Comparison of ENCODE assay signal across 8 mouse cellular contexts in genomic region chr2:180588736-180589122, GRCm38 (mm10). TPM values are rescaled to one million over a fixed set of nuclear protein-coding genes. Genes with fewer than 3 reads are reported as not detected.
DNase-seq lines count a peak whose midpoint lies in the region; ATAC-seq and TF ChIP-seq lines count a peak whose summit lies in the region.

No protein-coding gene starts in this region.

- 47% methylated on average over 6 of the region's 6 CpGs for WGBS in lung, adult 2 months
- 48% methylated on average over 6 of the region's 6 CpGs for WGBS in embryonic facial prominence, embryonic 12.5 days
- WGBS in limb, embryonic 11.5 days = 46% methylated on average over 6 of the region's 6 CpGs
- 50% methylated on average over 6 of the region's 6 CpGs for WGBS in neural tube, embryonic 15.5 days

- peak overlapping the region; percentile 90 for H3K9ac ChIP-seq in embryonic facial prominence, embryonic 12.5 days
- H3K9ac ChIP-seq in limb, embryonic 11.5 days (ENCODE audit: low read length) = peak overlapping the region; percentile 90
- H3K9ac ChIP-seq in neural tube, embryonic 15.5 days (replicated peaks) = peak overlapping the region; percentile 96

- TF ChIP-seq POLR2A in lung, adult 2 months (IDR thresholded peaks at IDR 0.05; ENCODE audit: borderline replicate concordance, extremely low read depth, low read depth, low read length) = no peak

- 0 out of 2 replicates have a peak, but pooled peaks cover 4% of the 10 kb centered on the region for H3K9me3 ChIP-seq in embryonic facial prominence, embryonic 12.5 days
- no peaks in the 10 kb centered on the region for H3K9me3 ChIP-seq in limb, embryonic 11.5 days (ENCODE audit: control insufficient read depth, low read length)
- H3K9me3 ChIP-seq in neural tube, embryonic 15.5 days (replicated peaks) = no peaks in the 10 kb centered on the region

- H3K4me3 ChIP-seq in lung, adult 2 months (replicated peaks; ENCODE audit: extremely low read depth, low read depth, low read length) = peak overlapping the region; percentile 100
- H3K4me3 ChIP-seq in embryonic facial prominence, embryonic 12.5 days = peak overlapping the region; percentile 90
- peak overlapping the region; percentile 93 for H3K4me3 ChIP-seq in limb, embryonic 11.5 days (ENCODE audit: low read depth, low read length)
- H3K4me3 ChIP-seq in neural tube, embryonic 15.5 days (replicated peaks) = peak overlapping the region; percentile 94

- H3K27me3 ChIP-seq in embryonic facial prominence, embryonic 12.5 days = no peaks in the 10 kb centered on the region
- no peaks in the 10 kb centered on the region for H3K27me3 ChIP-seq in limb, embryonic 11.5 days (ENCODE audit: control insufficient read depth, insufficient read depth, low read length)
- H3K27me3 ChIP-seq in neural tube, embryonic 15.5 days (replicated peaks) = no peaks in the 10 kb centered on the region

- no peak for DNase-seq in lung, adult 2 months
- DNase-seq in lung, postnatal 10 days = no peak
- DNase-seq in limb, embryonic 11.5 days (ENCODE audit: low spot score) = no peak
- DNase-seq in ovary, postnatal 36 days (ENCODE audit: low spot score) = no peak
- no peak for DNase-seq in left cerebral cortex, adult 11 months (ENCODE audit: low spot score)
- no peak for DNase-seq in kidney, postnatal 14 days

- H3K4me2 ChIP-seq in embryonic facial prominence, embryonic 12.5 days (replicated peaks) = peak overlapping the region; percentile 71
- peak overlapping the region; percentile 81 for H3K4me2 ChIP-seq in limb, embryonic 11.5 days (ENCODE audit: low read depth, severe bottlenecking)
- H3K4me2 ChIP-seq in neural tube, embryonic 15.5 days = peak overlapping the region; percentile 89

- H3K27ac ChIP-seq in embryonic facial prominence, embryonic 12.5 days = peak overlapping the region; percentile 91
- H3K27ac ChIP-seq in limb, embryonic 11.5 days (replicated peaks; ENCODE audit: low read depth, low read length) = peak overlapping the region; percentile 86; the same call in 1 of the 2 replicates
- peak overlapping the region; percentile 95 for H3K27ac ChIP-seq in neural tube, embryonic 15.5 days (replicated peaks)

- no peak for ATAC-seq in embryonic facial prominence, embryonic 12.5 days (ENCODE audit: insufficient number of reproducible peaks, insufficient read depth, low FRiP score, low TSS enrichment)
- ATAC-seq in limb, embryonic 11.5 days (ENCODE audit: insufficient number of reproducible peaks, low FRiP score, low TSS enrichment, low read depth) = peak; percentile 11; the same call in 1 of the 2 replicates
- ATAC-seq in neural tube, embryonic 15.5 days (ENCODE audit: low FRiP score) = peak; percentile 19

- no peak for TF ChIP-seq CTCF in lung, adult 2 months (IDR thresholded peaks at IDR 0.05; ENCODE audit: insufficient read depth, low read length)

- peaks cover 59% of the 10 kb centered on the region for H3K36me3 ChIP-seq in embryonic facial prominence, embryonic 12.5 days
- H3K36me3 ChIP-seq in limb, embryonic 11.5 days (ENCODE audit: control insufficient read depth, insufficient read depth, low read length) = peaks cover 13% of the 10 kb centered on the region; the same call in 1 of the 2 replicates
- peaks cover 50% of the 10 kb centered on the region for H3K36me3 ChIP-seq in neural tube, embryonic 15.5 days

- peaks cover 8% of the 10 kb centered on the region; the same call in 1 of the 2 replicates for H3K4me1 ChIP-seq in lung, adult 2 months (ENCODE audit: control insufficient read depth, insufficient read depth, low read length)
- peaks cover 12% of the 10 kb centered on the region for H3K4me1 ChIP-seq in embryonic facial prominence, embryonic 12.5 days
- peaks cover 7% of the 10 kb centered on the region for H3K4me1 ChIP-seq in limb, embryonic 11.5 days (ENCODE audit: control insufficient read depth, insufficient read depth, low read length)
- H3K4me1 ChIP-seq in neural tube, embryonic 15.5 days = peaks cover 38% of the 10 kb centered on the region

RNA-seq across cellular contexts. Expression of gene Ogfr, which starts 0.3 kb away (rescaled TPM):
- 36.2 and 37.7 TPM in 2 replicates for polyA plus RNA-seq in lung, adult 2 months (2012; rRNA removed)
- polyA plus RNA-seq in embryonic facial prominence, embryonic 12.5 days (2016; fragmentation: Nextera tagmentation; extraction: Ambion mirVana) = 97.7 and 104 TPM in 2 replicates
- polyA plus RNA-seq in limb, embryonic 11.5 days (2014; fragmentation: Nextera tagmentation; extraction: Ambion mirVana) = 100 and 109 TPM in 2 replicates
- 81.0 and 90.0 TPM in 2 replicates for polyA plus RNA-seq in neural tube, embryonic 15.5 days (2015; fragmentation: Nextera tagmentation; extraction: Ambion mirVana)

RNA-seq across cellular contexts. Expression of gene Mrgbp, which starts 7.6 kb away (rescaled TPM):
- 25.4 and 27.6 TPM in 2 replicates for polyA plus RNA-seq in lung, adult 2 months (2012; rRNA removed)
- polyA plus RNA-seq in embryonic facial prominence, embryonic 12.5 days (2016; fragmentation: Nextera tagmentation; extraction: Ambion mirVana) = 40.0 and 41.5 TPM in 2 replicates
- 35.6 and 36.7 TPM in 2 replicates for polyA plus RNA-seq in limb, embryonic 11.5 days (2014; fragmentation: Nextera tagmentation; extraction: Ambion mirVana)
- 36.7 and 37.0 TPM in 2 replicates for polyA plus RNA-seq in neural tube, embryonic 15.5 days (2015; fragmentation: Nextera tagmentation; extraction: Ambion mirVana)

RNA-seq across cellular contexts. Expression of gene Col9a3, which starts 8.9 kb away (rescaled TPM):
- 1.6 TPM in 2 replicates for polyA plus RNA-seq in lung, adult 2 months (2012; rRNA removed)
- polyA plus RNA-seq in embryonic facial prominence, embryonic 12.5 days (2016; fragmentation: Nextera tagmentation; extraction: Ambion mirVana) = 124 and 159 TPM in 2 replicates
- 45.8 and 48.9 TPM in 2 replicates for polyA plus RNA-seq in limb, embryonic 11.5 days (2014; fragmentation: Nextera tagmentation; extraction: Ambion mirVana)
- 62.1 and 90.3 TPM in 2 replicates for polyA plus RNA-seq in neural tube, embryonic 15.5 days (2015; fragmentation: Nextera tagmentation; extraction: Ambion mirVana)

RNA-seq across cellular contexts. Expression of gene Tcfl5, which starts 53.8 kb away (rescaled TPM):
- polyA plus RNA-seq in lung, adult 2 months (2012; rRNA removed) = 0.05 TPM in 1 of 2 replicates, not detected in the other
- 0.26 and 0.32 TPM in 2 replicates for polyA plus RNA-seq in embryonic facial prominence, embryonic 12.5 days (2016; fragmentation: Nextera tagmentation; extraction: Ambion mirVana)
- polyA plus RNA-seq in limb, embryonic 11.5 days (2014; fragmentation: Nextera tagmentation; extraction: Ambion mirVana) = 0.17 and 0.28 TPM in 2 replicates
- 0.37 and 0.77 TPM in 2 replicates for polyA plus RNA-seq in neural tube, embryonic 15.5 days (2015; fragmentation: Nextera tagmentation; extraction: Ambion mirVana)

Comparison
In these comparisons a context has a peak if more than half of its experiments do, and no peak if none do; other contexts are left out.
1. RNA of gene Col9a3, which starts 8.9 kb away (polyA plus RNA-seq): 124 to 159 TPM in embryonic facial prominence, embryonic 12.5 days, 62.1 to 90.3 TPM in neural tube, embryonic 15.5 days and 45.8 to 48.9 TPM in limb, embryonic 11.5 days; 1.6 TPM in lung, adult 2 months; every median in the first group is over 10 times any median in the second.
2. Peak in every context shown above with its lines, with median percentiles within 50 percentile points of each other: H3K4me3 ChIP-seq, H3K27ac ChIP-seq, H3K4me2 ChIP-seq and H3K9ac ChIP-seq.